Mouse (Mus musculus) natural killer cell, adult 2 months (primary cell): ENCODE results near the gene Sh2b2.

ENCODE experiments used
- DNase-seq, 2 experiments: peaks; one replicate each; pipeline ENCODE4 v3.0.0; 2022; ENCODE audit warnings: low spot score in 2 of 2

Sh2b2 gene

GRCm38 (mm10) chr5:136246452-136246838, at the start of gene Sh2b2:
Sh2b2 (minus strand) TSS chr5:136246556.
- no peak for DNase-seq

- DNase-seq: no peak
Measured at GRCm38 (mm10) chr5:136292971-136293418, 46.6 kb upstream of the Sh2b2 start.

GRCm38 (mm10) chr5:136292361-136292760, 46.0 kb upstream of the Sh2b2 start:
- DNase-seq: no peak

- no peak for DNase-seq
Measured at GRCm38 (mm10) chr5:136291562-136291961, 45.2 kb upstream of the Sh2b2 start.

- DNase-seq: no peak
Measured at GRCm38 (mm10) chr5:136289776-136290175, 43.4 kb upstream of the Sh2b2 start.

DNA sequence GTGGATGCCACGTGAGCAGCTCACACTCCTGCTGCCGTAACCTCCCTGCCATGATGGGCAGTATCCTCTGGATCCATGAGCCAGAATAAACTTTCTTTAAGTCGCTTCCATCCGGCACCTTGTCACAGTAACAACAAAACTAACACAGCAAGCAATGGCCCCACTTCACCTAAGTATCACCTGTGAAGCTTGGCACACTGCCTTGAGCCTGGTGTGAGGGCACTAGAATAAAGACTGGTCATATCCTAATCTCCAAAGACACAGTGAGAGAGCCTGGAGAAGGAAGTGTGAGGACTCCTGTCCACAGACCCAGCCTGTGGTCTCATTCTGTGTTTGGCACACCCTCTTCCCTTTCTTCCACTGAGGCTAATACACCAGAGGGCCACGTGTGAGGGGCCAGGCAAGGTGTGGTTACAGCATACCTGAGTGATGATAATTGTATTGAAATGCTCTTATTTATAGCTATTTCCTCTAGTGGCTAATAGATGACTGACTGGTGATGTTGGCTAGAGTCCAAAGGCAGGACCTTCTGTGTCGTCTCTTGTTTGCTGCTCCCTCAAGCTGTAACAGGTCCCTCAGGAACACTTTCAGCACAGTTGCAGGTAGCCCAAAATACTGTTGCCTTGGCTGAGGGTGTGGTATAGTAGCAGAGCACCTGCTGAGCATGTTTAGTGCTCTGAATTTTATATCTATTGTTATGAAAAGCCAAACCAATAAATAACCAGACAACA, 42.2 kb upstream of the Sh2b2 start:
- DNase-seq: no peak

DNA sequence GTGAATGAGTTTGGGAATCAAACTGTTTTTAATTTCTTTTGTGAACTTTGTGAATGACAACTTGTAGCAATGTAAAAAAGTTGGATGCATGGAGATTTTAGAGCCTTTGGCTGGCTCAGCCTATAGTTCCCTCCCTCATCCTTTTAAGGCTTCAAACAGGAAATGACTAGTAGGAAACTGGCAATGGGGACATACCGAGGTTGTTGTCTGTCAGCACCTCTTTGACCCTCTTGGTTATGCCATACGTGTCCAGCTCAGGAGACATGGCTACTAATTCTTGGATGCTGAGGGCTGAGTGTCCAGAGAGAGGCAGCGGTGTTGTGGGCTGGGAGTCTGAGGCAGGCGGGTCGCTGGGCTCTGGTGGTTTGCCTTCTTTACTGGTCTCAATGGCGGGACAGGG, 40.2 kb upstream of the Sh2b2 start:
- no peak for DNase-seq

DNA sequence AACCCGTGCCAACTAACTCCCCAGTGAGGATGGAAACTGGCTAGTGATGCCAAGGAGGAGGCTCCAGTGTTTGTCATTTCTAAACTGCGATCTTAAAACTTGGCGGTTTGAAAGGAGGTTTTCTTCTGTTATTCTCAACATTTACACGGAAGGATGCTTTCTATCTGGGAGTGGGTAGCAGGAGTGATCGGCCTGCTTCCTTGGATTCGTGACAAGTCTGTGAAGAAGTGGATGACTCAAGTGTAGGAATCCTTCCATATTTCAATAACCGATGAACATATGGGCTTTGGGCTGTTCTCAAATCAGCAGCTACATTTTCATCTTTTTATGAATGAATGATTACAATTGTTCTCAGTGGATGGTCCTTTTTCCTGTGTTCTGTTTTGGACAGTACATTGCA, 38.8 kb upstream of the Sh2b2 start:
- no peak for DNase-seq

DNA sequence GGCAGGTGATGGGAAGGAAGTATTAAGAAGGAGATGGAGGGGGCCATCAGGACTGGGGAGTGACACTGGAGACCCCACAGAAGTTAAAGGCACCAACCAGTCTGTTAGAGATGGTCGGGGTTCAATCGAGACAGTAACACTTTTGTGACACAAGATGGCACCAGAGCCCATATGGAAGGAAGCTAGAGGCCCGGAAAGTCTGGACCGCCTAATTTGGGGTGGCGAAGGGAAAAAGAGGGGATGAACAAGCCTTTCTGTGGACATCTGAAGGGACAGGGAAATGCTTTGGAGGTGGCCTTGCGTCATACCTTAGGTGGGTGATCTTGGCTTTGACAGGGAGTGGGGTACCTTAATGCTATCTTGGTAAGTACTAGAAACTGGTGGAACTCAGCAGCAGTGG, 35.0 kb upstream of the Sh2b2 start:
- DNase-seq: no peak

GRCm38 (mm10) chr5:136274739-136275138, 28.4 kb upstream of the Sh2b2 start:
- no peak for DNase-seq

- DNase-seq: no peak
Measured at GRCm38 (mm10) chr5:136269937-136270336, 23.6 kb upstream of the Sh2b2 start.

- DNase-seq: no peak
Measured at GRCm38 (mm10) chr5:136266077-136266476, 19.7 kb upstream of the Sh2b2 start.

DNA sequence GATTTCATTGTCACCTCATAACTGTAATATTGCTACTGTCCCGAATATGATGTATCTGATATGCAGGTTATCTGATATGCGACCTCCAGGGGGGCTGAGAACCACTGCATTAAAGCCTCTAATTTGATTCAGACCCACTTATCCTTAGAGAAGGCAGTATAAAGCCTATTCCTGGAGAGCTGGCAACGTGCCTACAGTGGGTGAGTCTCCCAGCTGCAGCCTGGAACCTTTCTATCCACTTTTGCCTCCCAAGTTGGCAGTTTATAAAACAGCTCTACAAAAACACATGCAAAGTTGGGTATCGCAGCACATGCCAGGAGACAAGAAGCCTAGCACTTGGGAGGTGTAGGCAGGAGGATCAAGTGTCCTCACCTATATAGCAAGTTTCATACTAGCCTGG, 17.0 kb upstream of the Sh2b2 start:
- DNase-seq: no peak

DNA sequence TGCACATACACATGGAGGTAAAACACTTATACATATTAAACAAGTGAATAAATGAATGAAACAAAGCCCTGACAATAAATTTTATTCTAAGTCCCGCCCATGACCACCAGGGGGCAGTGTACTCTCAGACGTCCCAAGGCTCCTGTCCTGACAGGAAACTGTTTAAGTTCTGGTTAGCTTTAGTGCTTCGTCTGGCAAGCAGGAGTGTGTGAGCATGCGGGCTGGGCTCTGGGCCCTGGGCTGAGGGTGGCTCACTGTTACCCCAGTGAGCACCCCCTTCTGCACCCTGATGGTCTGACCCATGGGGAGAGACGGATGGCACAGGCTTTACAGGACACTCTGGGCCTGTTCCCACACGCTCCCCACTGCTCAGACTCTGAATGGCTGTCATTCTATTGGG, 12.6 kb upstream of the Sh2b2 start:
- peak; percentile 63 to 74 for DNase-seq

DNA sequence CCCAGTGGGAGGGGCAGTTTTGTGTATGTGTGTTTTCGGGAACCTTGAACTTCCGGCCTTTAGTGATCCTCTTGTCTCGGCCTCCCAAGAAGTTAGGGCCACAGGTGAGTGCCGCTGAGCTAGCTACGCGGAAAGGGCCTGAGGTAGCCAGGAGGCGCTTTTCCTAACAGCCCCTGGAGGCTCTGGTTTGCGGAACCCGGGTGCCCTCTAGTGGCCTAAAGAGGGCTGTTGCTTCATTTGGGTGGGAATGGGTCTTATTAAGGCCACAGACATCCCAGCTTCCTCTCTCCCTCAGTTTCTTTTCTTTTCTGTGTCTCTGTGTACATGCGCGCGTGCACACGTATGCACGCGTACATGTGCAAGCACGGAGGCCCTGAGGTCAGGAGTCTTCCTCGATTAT, 6.5 kb upstream of the Sh2b2 start:
- peak; percentile 44 to 70 for DNase-seq

GRCm38 (mm10) chr5:136251004-136251403, 4.6 kb upstream of the Sh2b2 start:
- DNase-seq: peak in 1 of 2 experiments; percentile 41

GRCm38 (mm10) chr5:136248441-136248840, 2.1 kb upstream of the Sh2b2 start:
- no peak for DNase-seq

GRCm38 (mm10) chr5:136245541-136246451, 560 bp downstream of the Sh2b2 start:
- DNase-seq: no peak

DNA sequence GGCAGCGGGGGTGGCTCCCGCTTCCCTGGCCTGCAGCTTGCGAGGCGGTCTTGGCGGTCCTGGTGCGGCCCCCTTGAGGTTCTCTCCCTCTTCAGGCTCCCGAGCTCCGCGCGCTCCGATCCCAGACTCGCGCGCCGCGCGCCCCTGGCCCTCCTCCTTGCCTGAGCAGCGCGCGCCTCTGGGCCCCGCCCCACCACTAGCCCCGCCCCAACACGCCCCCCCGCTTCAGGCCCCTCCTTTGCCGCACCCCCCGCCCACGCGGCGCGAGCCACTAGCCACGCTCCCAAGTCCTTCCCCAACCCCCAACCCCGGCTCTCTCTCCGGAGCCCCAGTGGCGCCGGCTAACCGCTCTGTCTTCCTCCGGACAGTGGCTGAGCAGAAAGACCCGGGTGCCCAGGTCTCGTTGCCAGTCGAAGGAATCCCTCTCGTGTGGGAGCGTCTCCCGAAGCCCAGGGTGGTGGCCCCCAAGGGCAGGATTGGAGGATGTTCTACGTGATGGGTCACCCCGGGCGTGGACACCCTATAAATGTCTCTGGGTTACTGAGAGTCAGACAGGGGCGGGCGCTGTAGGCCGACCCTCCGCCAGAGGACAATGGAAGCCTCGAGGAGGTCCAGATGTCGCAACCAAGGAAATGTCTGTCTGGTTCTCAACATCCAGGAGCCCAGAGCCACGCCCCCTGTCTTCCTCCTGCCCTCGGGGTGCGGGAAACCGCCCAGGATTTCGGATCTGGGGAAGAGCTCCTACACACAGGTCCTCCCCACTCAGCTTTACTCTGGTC, 1.4 kb downstream of the Sh2b2 start:
- DNase-seq: peak; percentile 24 to 61

GRCm38 (mm10) chr5:136243851-136244761, 2.2 kb downstream of the Sh2b2 start:
- peak in 1 of 2 experiments; percentile 21 for DNase-seq

DNA sequence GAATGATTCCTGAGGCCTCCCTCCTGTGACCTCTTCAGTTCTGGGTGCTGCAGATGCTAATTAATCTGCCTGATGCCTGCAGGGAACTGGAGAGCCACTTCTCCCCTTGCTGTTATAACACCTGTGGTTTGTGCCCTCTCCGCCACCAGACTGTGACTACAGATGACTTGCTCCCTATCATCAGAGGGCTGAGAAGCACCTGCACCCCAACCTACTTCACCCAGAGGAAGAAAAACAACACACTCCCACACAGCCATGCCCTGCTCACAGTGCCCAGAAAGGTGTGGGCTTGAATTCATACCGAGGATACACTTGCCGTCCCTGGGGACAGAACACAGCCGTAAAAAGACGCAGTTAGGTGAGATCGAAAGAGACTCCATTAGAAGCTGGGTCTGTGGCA, 5.2 kb downstream of the Sh2b2 start:
- DNase-seq: peak in 1 of 2 experiments; percentile 29
